Mouse (Mus musculus) embryo, embryonic 11.5 days (tissue): ENCODE results near the gene Dand5.

Source experiments
- DNase-seq: peaks from one replicate; pipeline ENCODE4 v3.0.0-alpha.2; 2012; ENCODE audit warnings: low read depth, low spot score

Dand5 gene

DNA sequence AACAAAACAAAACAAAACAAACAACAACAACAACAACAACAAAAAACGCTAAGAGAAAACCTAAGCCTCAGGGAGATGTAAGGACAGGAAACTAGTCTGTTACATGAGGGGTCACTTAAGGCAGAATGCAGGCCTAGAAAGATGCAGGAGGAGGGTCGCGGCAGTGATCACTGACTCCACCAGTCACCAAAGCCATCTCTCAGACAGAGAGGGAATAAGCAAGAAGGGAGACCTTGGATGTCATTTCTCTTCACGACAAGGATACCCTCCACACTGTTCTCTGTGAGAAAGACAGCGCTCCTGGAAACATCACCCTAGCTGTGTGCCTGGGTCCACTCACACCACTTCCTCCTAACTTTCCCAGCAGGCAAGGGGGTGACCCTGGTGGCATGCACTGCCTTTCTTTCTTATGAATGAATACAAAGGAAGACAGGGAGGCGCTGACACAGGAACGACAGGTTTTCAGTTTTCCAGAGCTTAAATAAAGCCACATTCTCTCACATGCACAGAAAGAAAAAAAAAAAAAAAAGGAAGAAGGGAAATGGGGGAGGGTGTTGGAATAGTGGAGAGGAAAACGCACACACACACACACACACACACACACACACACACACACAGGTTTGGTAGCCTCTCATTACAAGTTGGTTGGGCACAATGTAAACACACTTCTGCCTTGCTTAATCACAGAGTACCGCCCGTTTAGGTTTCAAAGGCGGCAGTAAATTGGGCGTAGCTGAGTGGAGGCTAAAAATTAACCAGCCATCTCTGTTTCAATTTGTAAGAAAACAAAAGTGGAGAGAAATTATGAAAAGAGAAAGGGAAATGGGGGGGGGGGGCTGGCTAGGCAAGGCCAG is 52.3 kb downstream of the Dand5 start:
- DNase-seq = no peak

DNA sequence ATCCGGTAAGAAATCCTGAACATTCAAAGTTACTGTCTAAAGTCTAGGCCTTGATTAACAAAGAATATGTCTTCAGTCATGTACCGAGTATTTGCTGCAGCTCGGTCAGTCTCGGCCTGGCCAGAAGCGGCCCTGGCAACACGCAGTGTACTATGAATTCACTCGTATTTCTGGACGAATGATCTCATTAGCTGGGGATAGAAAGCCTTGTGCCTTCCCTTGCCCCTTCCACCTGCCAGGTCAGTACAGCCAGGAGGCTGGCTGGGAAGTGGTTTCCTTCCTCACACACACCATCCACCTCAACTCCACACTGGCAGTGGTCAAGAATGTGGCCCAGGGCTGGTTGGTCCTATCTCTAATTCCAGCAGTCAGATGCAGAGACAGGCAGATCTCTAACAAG is 53.3 kb downstream of the Dand5 start:
- DNase-seq = no peak

DNA sequence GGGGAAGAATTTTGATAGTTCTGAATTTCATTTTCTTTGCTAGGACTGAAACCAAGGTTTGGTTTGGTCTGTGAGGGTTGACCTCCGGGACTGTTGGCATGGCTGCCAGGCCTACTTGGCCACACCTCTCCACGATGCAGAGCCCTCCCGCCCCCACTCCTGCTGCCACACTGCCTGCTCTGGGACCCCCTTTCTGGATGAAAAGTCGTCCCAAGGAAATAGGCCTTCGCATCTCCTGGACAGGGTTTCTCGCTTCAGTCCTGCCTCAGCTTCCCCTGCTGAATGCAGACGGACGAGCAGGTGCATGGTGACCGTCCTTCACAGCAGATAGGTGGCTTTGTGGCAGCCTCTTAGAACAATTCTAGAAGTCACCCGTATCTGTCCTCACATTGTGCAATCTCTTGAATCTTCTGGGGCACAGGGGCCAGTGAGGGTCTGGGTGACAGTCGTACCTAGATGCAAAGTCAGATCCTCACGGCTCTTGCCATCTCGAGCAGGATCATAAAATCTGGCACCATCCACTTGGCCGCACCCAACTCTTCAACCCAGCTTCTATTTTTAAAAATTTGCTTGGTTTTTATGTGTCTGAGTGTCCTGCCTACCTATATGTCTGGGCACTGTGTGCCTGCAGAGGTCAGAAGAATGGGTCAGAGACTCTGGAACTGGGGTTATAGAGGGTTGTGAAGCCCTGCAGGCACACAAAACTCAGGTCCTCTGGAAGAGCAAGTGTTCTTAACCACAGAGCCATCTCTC is 54.1 kb downstream of the Dand5 start:
- no peak for DNase-seq

DNA sequence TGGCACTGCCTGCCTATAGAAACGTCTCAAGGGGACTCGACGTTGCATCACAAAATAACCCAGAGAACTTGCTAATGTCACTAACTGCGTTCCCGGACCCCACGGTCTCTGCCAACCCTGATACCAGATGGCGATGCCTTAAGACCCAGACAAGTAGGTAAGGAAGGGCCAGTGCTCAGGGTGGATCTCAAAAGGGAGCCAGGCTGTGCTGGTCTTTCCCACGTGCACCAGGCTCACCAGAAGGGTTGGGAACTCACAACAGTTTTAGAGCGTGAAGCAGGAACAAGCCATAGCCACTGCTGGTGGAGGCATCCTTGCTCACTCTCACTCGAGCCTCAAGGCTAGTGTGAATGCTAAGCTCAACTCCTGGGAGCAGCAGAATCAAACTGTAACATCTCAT is 55.4 kb downstream of the Dand5 start:
- no peak for DNase-seq

DNA sequence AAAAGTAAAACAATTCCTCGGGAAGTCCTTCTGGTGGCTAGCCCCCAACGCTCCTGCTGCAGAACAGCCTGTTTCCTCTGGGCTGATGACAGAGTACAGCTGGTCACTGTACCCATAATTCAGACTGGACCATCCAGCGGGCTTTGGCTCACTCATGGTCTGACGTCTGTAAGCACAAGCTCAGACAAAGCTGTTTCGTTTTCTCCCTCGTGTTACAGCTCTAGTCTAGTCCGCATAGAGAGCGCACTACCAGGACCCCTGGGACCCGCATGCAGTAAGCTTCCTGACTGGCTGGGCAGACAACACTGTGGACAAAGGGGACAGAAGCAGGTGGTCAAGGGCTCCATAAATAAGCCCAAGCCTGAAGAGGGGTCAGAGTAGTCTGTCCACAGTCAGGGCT is 56.2 kb downstream of the Dand5 start:
- DNase-seq = no peak

DNA sequence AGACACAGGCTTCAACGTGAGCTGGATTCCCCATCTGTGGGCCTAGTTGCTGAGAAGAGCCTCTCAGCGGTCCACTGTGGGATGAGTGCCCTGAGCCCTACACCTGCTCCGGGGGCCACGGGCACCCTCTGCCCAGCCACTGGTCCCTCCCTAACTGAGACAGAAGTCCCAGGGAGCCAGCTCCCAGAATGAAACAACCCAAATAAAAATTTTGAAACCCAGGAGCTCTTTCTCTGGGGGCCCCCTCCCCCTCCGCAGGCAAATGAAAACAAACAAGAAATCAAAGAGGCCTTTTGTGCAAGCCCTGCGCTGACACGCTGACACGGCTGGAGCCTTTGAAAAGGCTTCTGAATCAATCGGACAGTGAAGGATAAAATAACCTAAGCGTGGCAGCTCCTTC is 57.0 kb downstream of the Dand5 start:
- DNase-seq = no peak
